Mouse (Mus musculus): Measurements from ENCODE around the gene Ripk3. TPM values are rescaled to one million over a fixed set of nuclear protein-coding genes. Genes with fewer than 3 reads are reported as not detected.
"Not testable (repeated sequence)": the region's sequence is repeated elsewhere in the genome, so short reads cannot be mapped to it uniquely, and the experiment has no call there.

The Ripk3 gene
- polyA plus RNA-seq, 1 experiment = 38.9 TPM

GRCm38 (mm10) chr14:55762001-55762821 is 26.5 kb downstream of the Ripk3 start:
- Histone ChIP-seq H3K27ac (ENCODE audit: control insufficient read depth, insufficient read depth, low read depth, low read length, poor library complexity) (peak overlapping the region; percentile 69), H3K4me1 (ENCODE audit: control insufficient read depth, insufficient read depth, low read length) (peaks cover 2% of the 10 kb centered on the region; the same call in 1 of the 2 replicates), H3K4me3 (replicated peaks; ENCODE audit: control insufficient read depth, low read depth, low read length) (peak overlapping the region; percentile 50)
- peak; percentile 37; the same call in 1 of the 2 replicates for TF ChIP-seq POLR2A (IDR thresholded peaks at IDR 0.05; ENCODE audit: borderline replicate concordance, control insufficient read depth, low read depth, low read length)
- no peak; the same call in 1 of the 2 replicates for TF ChIP-seq CTCF (IDR thresholded peaks at IDR 0.05; ENCODE audit: control insufficient read depth, insufficient read depth, low read length)
- 5% methylated on average over 77 of the region's 77 CpGs for WGBS

DNA sequence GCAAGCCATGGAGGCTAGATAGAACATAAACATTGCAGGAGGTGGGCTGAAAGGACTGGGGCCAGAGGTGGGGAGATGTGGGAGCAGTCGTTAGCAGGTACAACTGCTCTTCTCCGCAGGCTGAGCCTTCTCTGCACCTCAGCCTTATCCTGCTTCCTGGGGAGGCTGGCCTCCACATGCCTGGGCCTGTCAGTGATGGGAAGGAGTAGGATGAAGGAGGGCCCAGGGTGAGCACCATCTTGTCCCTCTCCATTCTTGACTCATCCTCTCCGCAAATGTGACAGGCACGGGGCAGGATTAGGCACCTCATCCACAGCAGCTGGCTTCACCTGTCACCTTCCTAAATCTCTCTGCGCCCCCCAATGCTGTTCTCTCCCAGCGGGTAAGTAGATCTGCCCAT is 27.5 kb downstream of the Ripk3 start, which contains the start of gene Ltb4r2:
Gene Ltb4r2 (plus strand): TSS at position 266 of the 400 bp plus-strand sequence.
- peak within 1 kb of the TSS; percentile 69 for H3K27ac ChIP-seq (ENCODE audit: control insufficient read depth, insufficient read depth, low read depth, low read length, poor library complexity)
- no peak for TF ChIP-seq CTCF (IDR thresholded peaks at IDR 0.05; ENCODE audit: control insufficient read depth, insufficient read depth, low read length)
- TF ChIP-seq POLR2A (IDR thresholded peaks at IDR 0.05; ENCODE audit: borderline replicate concordance, control insufficient read depth, low read depth, low read length) = no peak
- WGBS = 89% methylated on average over 6 of the region's 6 CpGs
- peak within 1 kb of the TSS; percentile 50 for H3K4me3 ChIP-seq (replicated peaks; ENCODE audit: control insufficient read depth, low read depth, low read length)
- peaks cover 2% of the 10 kb centered on the region; the same call in 1 of the 2 replicates for H3K4me1 ChIP-seq (ENCODE audit: control insufficient read depth, insufficient read depth, low read length)

GRCm38 (mm10) chr14:55760156-55760555 is 28.5 kb downstream of the Ripk3 start:
- not testable (repeated sequence) for H3K4me1 ChIP-seq (ENCODE audit: control insufficient read depth, insufficient read depth, low read length); H3K27ac ChIP-seq (ENCODE audit: control insufficient read depth, insufficient read depth, low read depth, low read length, poor library complexity); H3K4me3 ChIP-seq (replicated peaks; ENCODE audit: control insufficient read depth, low read depth, low read length)
- under 1% methylated on average over 6 of the region's 6 CpGs for WGBS
- peak; percentile 75 for TF ChIP-seq CTCF (IDR thresholded peaks at IDR 0.05; ENCODE audit: control insufficient read depth, insufficient read depth, low read length)

GRCm38 (mm10) chr14:55758363-55758784 is 30.3 kb downstream of the Ripk3 start, which contains the start of gene Cideb:
Gene Cideb (minus strand): TSS chr14:55758458.
- Histone ChIP-seq H3K4me3 (replicated peaks; ENCODE audit: control insufficient read depth, low read depth, low read length) (no peak within 1 kb of the TSS), H3K27ac (ENCODE audit: control insufficient read depth, insufficient read depth, low read depth, low read length, poor library complexity) (no peak within 1 kb of the TSS), H3K4me1 (ENCODE audit: control insufficient read depth, insufficient read depth, low read length) (no peaks in the 10 kb centered on the region; the same call in 1 of the 2 replicates)
- WGBS = 11% methylated on average over 8 of the region's 8 CpGs
- TF ChIP-seq POLR2A (IDR thresholded peaks at IDR 0.05; ENCODE audit: borderline replicate concordance, control insufficient read depth, low read depth, low read length) (no peak), CTCF (IDR thresholded peaks at IDR 0.05; ENCODE audit: control insufficient read depth, insufficient read depth, low read length) (peak; percentile 41)

DNA sequence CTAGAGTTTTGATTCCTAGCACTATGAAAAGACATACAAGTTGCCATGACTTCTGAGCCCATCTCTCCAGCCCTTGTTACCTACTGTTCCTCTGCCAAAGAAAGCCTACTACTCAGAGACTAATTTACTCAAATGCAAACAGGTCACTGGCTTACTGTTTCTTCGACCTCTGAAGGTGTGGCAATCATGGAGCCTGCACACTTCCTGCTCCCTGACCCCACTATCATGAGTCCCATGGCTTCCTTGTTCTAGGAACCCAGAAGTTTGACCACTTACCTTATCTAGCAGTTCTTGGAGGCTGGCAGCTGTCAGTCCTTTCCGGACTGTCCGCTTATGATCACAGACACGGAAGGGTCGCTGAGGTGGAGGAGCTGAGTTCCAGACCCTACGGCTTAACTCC is 31.1 kb downstream of the Ripk3 start:
- no peak for TF ChIP-seq POLR2A (IDR thresholded peaks at IDR 0.05; ENCODE audit: borderline replicate concordance, control insufficient read depth, low read depth, low read length)
- TF ChIP-seq CTCF (IDR thresholded peaks at IDR 0.05; ENCODE audit: control insufficient read depth, insufficient read depth, low read length) = no peak
- H3K4me3 ChIP-seq (replicated peaks; ENCODE audit: control insufficient read depth, low read depth, low read length) = no peak overlapping the region
- H3K4me1 ChIP-seq (ENCODE audit: control insufficient read depth, insufficient read depth, low read length) = no peaks in the 10 kb centered on the region; the same call in 1 of the 2 replicates
- no peak overlapping the region for H3K27ac ChIP-seq (ENCODE audit: control insufficient read depth, insufficient read depth, low read depth, low read length, poor library complexity)
- WGBS = 43% methylated on average over 6 of the region's 6 CpGs

GRCm38 (mm10) chr14:55747051-55747847 is 41.4 kb downstream of the Ripk3 start:
- H3K4me1 ChIP-seq (ENCODE audit: control insufficient read depth, insufficient read depth, low read length) = peaks cover 1% of the 10 kb centered on the region; the same call in 1 of the 2 replicates
- H3K27ac ChIP-seq (ENCODE audit: control insufficient read depth, insufficient read depth, low read depth, low read length, poor library complexity) = no peak overlapping the region
- TF ChIP-seq CTCF (IDR thresholded peaks at IDR 0.05; ENCODE audit: control insufficient read depth, insufficient read depth, low read length) = no peak
- 83% methylated on average over 10 of the region's 10 CpGs for WGBS
- no peak overlapping the region for H3K4me3 ChIP-seq (replicated peaks; ENCODE audit: control insufficient read depth, low read depth, low read length)

GRCm38 (mm10) chr14:55745861-55746237 is 42.8 kb downstream of the Ripk3 start:
- Histone ChIP-seq H3K4me1 (ENCODE audit: control insufficient read depth, insufficient read depth, low read length) (peaks cover 1% of the 10 kb centered on the region; the same call in 1 of the 2 replicates), H3K27ac (ENCODE audit: control insufficient read depth, insufficient read depth, low read depth, low read length, poor library complexity) (peak overlapping the region; percentile 72), H3K4me3 (replicated peaks; ENCODE audit: control insufficient read depth, low read depth, low read length) (peak overlapping the region; percentile 91)
- TF ChIP-seq POLR2A (IDR thresholded peaks at IDR 0.05; ENCODE audit: borderline replicate concordance, control insufficient read depth, low read depth, low read length) (no peak), CTCF (IDR thresholded peaks at IDR 0.05; ENCODE audit: control insufficient read depth, insufficient read depth, low read length) (no peak)
- 0% methylated on average over 31 of the region's 31 CpGs for WGBS
